Mouse (Mus musculus): ENCODE measurements at regions not wholly inside any gene's neighbourhood (a gene's known extent, or its start where the extent isn't known, plus 50 kb on each side); places are given as distances from the start of the nearest gene placed in this dataset.
A peak's percentile ranks its signal among the peaks of the same experiment; 100 is the strongest.

GRCm38 (mm10) chr11:18722770-18723169 is 296.0 kb downstream of the Meis1 start:
- no peak for DNase-seq (ENCODE audit: low spot score)

- no peak for DNase-seq (ENCODE audit: low spot score)
These were observed 303.0 kb downstream of the Meis1 start for GRCm38 (mm10) chr11:18715851-18716126.

GRCm38 (mm10) chr11:18715050-18715850 is 303.5 kb downstream of the Meis1 start:
- peak; percentile 14 for DNase-seq (ENCODE audit: low spot score)

GRCm38 (mm10) chr11:18714400-18714799 is 304.4 kb downstream of the Meis1 start:
- DNase-seq (ENCODE audit: low spot score): peak; percentile 23

GRCm38 (mm10) chr11:18712642-18713053 is 306.1 kb downstream of the Meis1 start:
- peak; percentile 50 for DNase-seq (ENCODE audit: low spot score)

GRCm38 (mm10) chr11:18709628-18710027 is 309.2 kb downstream of the Meis1 start:
- no peak for DNase-seq (ENCODE audit: low spot score)

- no peak for DNase-seq (ENCODE audit: low spot score)
These were observed 337.2 kb downstream of the Meis1 start for GRCm38 (mm10) chr11:18681593-18681992.

- no peak for DNase-seq (ENCODE audit: low spot score)
These were observed 341.9 kb downstream of the Meis1 start for GRCm38 (mm10) chr11:18676876-18677275.

GRCm38 (mm10) chr11:18670967-18671366 is 347.8 kb downstream of the Meis1 start:
- no peak for DNase-seq (ENCODE audit: low spot score)

GRCm38 (mm10) chr11:18669322-18669721 is 349.5 kb downstream of the Meis1 start:
- DNase-seq (ENCODE audit: low spot score): no peak

GRCm38 (mm10) chr11:18656358-18656757 is 362.4 kb downstream of the Meis1 start:
- no peak for DNase-seq (ENCODE audit: low spot score)

GRCm38 (mm10) chr11:18631975-18632773 is 386.6 kb downstream of the Meis1 start:
- DNase-seq (ENCODE audit: low spot score): no peak

GRCm38 (mm10) chr11:18631570-18631969 is 387.2 kb downstream of the Meis1 start:
- DNase-seq (ENCODE audit: low spot score): no peak

- peak; percentile 22 for DNase-seq (ENCODE audit: low spot score)
These were observed 397.0 kb downstream of the Meis1 start for GRCm38 (mm10) chr11:18621777-18622176.

GRCm38 (mm10) chr11:18604836-18605235 is 413.9 kb downstream of the Meis1 start:
- peak; percentile 17 for DNase-seq (ENCODE audit: low spot score)

GRCm38 (mm10) chr11:18601568-18602182 is 417.1 kb downstream of the Meis1 start:
- DNase-seq (ENCODE audit: low spot score): no peak

- DNase-seq (ENCODE audit: low spot score): no peak
These were observed 420.4 kb downstream of the Meis1 start for GRCm38 (mm10) chr11:18598349-18598748.

GRCm38 (mm10) chr11:18596996-18597395 is 421.8 kb downstream of the Meis1 start:
- DNase-seq (ENCODE audit: low spot score): no peak

GRCm38 (mm10) chr11:18590487-18590886 is 428.3 kb downstream of the Meis1 start:
- peak; percentile 1 for DNase-seq (ENCODE audit: low spot score)

GRCm38 (mm10) chr11:18586468-18586867 is 432.3 kb downstream of the Meis1 start:
- DNase-seq (ENCODE audit: low spot score): no peak

GRCm38 (mm10) chr11:18585031-18585430 is 433.8 kb downstream of the Meis1 start:
- DNase-seq (ENCODE audit: low spot score): no peak

- no peak for DNase-seq (ENCODE audit: low spot score)
These were observed 436.0 kb downstream of the Meis1 start for GRCm38 (mm10) chr11:18582781-18583161.
